Mouse (Mus musculus) liver, embryonic 15.5 days (tissue): ENCODE results near the gene Lrguk. TPM values are rescaled to one million over a fixed set of nuclear protein-coding genes. Genes with fewer than 3 reads are reported as not detected.

Experiments used
- ATAC-seq: fragments of 200-750 bp; cut with Nextera tagmentation; 2 replicates; pipeline ENCODE4 v1.8.0; 2017; ENCODE audit warnings: moderate number of reproducible peaks, mild to moderate bottlenecking, moderate library complexity; ENCODE audit not compliant: insufficient read depth
- H3K27ac ChIP-seq: fragments of 300-500 bp; sonication (generic); replicated peaks from 2 replicates; pipeline ENCODE4 v1.5.1; 2015; ENCODE audit warnings: mild to moderate bottlenecking, inconsistent platforms
- H3K27me3 ChIP-seq: fragments of 300-500 bp; sonication (generic); 2 replicates; pipeline ENCODE4 v1.6.1; 2015; ENCODE audit warnings: mild to moderate bottlenecking, inconsistent platforms
- H3K36me3 ChIP-seq: fragments of 300-500 bp; sonication (generic); replicated peaks from 2 replicates; pipeline ENCODE4 v1.6.1; 2015; ENCODE audit warnings: moderate library complexity, mild to moderate bottlenecking, inconsistent platforms
- H3K4me1 ChIP-seq: fragments of 300-500 bp; sonication (generic); replicated peaks from 2 replicates; pipeline ENCODE4 v1.6.1; 2015; ENCODE audit warnings: inconsistent platforms
- H3K4me2 ChIP-seq: fragments of 300-500 bp; sonication (generic); 2 replicates; pipeline ENCODE4 v1.6.1; 2015; ENCODE audit warnings: moderate library complexity, mild to moderate bottlenecking, inconsistent platforms
- H3K4me3 ChIP-seq: fragments of 300-500 bp; sonication (generic); replicated peaks from 2 replicates; pipeline ENCODE4 v1.5.1; 2015; ENCODE audit warnings: mild to moderate bottlenecking, inconsistent platforms
- H3K9ac ChIP-seq: fragments of 300-500 bp; sonication (generic); 2 replicates; pipeline ENCODE4 v1.6.1; 2015; ENCODE audit warnings: moderate library complexity, mild to moderate bottlenecking, inconsistent platforms
- H3K9me3 ChIP-seq: fragments of 300-500 bp; sonication (generic); replicated peaks from 2 replicates; pipeline ENCODE4 v1.6.1; 2016; ENCODE audit warnings: inconsistent platforms
- WGBS: fragments of 180-500 bp; shearing (Covaris S2); methylation state at CpG from one replicate; pipeline ENCODE4 v1.1.7; 2015; ENCODE audit warnings: mixed read lengths; ENCODE audit not compliant: insufficient replicate concordance; 5-methylcytosine and 5-hydroxymethylcytosine counted together
- polyA plus RNA-seq: library from polyadenylated mRNA; unstranded; fragments of >200 nt; fragmentation: Nextera tagmentation; extraction: Ambion mirVana; gene quantifications from 2 replicates; pipeline ENCODE4 v1.2.1, GENCODE M21; 2015

Gene Lrguk
- polyA plus RNA-seq, 1 experiment from 2014 or later, result 0.09 TPM

DNA sequence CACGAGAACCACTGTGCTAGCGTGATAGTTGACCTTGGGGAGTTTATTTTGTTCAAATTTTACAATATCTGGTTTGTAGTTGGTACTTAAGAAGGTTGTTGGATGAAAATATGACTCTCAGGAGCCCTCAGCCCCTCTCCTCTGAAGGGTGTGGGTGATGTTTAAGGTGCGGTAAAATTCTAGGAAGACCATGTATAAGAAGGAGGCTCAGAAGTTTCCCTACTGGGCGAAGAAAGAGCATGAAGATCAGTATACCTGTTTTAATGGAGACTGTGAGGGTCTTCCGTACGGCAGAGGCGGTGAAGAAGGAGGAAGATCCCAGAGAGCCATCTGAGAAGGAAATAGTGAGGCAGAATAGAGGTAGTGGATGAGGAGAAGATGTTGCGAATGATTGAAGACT lies 38.0 kb downstream of the Lrguk start:
- 72% methylated on average over 8 of the region's 8 CpGs for WGBS
- Histone ChIP-seq H3K27ac (no peak overlapping the region), H3K4me2 (no peak overlapping the region), H3K27me3 (no peaks in the 10 kb centered on the region), H3K36me3 (no peaks in the 10 kb centered on the region), H3K9me3 (no peaks in the 10 kb centered on the region), H3K4me3 (no peak overlapping the region), H3K9ac (no peak overlapping the region), H3K4me1 (no peaks in the 10 kb centered on the region)
- no peak for ATAC-seq

DNA sequence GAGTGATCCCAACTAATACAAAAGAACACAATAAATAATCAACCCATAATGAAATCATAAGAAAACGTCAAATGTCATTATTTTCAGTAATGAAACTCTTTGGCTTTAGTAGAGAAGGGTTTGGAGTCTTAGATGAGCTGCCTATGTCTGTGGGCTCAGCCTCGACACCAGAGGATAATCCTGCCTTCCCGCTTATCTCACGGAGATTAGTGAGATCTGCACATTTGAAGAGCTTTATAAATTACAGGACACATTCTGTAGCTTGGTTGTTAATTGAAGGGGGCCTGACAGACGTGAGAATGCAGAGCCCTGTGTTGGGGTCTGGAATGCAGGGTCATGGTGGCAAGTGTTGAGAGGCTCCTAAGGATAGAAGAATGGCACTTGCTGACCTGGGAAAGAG lies 42.7 kb downstream of the Lrguk start:
- no peak overlapping the region for H3K4me3 ChIP-seq
- H3K36me3 ChIP-seq, result no peaks in the 10 kb centered on the region
- no peak for ATAC-seq
- no peaks in the 10 kb centered on the region for H3K9me3 ChIP-seq
- 44% methylated on average over 5 of the region's 5 CpGs for WGBS
- H3K27me3 ChIP-seq, result no peaks in the 10 kb centered on the region
- no peak overlapping the region for H3K9ac ChIP-seq
- H3K4me2 ChIP-seq, result no peak overlapping the region
- H3K27ac ChIP-seq, result no peak overlapping the region
- no peaks in the 10 kb centered on the region for H3K4me1 ChIP-seq

DNA sequence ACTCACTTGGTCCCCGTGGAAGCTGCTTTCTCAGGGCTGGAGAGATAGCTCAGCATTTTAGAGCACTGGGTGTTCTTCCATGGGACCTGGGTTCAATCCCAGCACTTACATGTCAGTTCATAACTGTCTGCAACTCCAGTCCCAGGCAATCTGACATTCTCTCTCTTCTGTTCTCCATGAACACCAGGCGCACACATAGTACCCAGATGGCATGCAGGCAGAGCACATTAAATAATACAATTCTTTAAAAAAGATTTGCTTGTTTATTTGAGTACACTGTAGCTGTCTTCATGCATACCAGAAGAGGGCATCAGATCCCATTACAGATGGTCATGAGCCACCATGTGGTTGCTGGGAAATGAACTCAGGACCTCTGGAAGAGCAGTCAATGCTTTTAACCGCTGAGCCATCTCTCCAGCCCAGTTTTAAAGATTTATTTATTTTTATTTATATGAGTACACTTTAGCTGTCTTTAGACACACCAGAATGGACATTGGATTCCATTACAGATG lies 44.7 kb downstream of the Lrguk start:
- no peak overlapping the region for H3K4me3 ChIP-seq
- no peaks in the 10 kb centered on the region for H3K27me3 ChIP-seq
- H3K36me3 ChIP-seq, result no peaks in the 10 kb centered on the region
- no peak for ATAC-seq
- no peak overlapping the region for H3K27ac ChIP-seq
- WGBS, result 56% methylated on average over 3 of the region's 3 CpGs
- no peak overlapping the region for H3K9ac ChIP-seq
- no peaks in the 10 kb centered on the region for H3K4me1 ChIP-seq
- H3K9me3 ChIP-seq, result no peaks in the 10 kb centered on the region
- H3K4me2 ChIP-seq, result no peak overlapping the region

DNA sequence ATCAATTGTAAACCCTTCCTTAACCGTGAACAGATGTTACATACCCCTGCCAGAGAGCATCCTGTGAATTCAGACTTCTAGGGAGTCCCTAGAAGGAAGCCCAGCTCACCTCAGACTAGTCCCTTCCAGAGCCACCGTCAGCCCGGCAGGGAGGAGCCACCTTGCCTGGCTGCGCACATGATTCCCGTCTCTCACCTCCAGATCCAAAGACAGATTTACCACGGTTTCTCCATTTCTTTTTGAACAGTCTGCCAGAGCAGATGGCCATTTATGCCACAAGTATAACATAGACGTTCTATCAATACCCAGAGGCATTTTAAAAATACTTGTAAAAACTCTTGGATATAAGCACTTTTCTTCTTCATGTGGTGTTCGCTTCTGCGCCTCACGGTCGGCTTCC lies 46.3 kb downstream of the Lrguk start:
- Histone ChIP-seq H3K27ac (no peak overlapping the region), H3K27me3 (no peaks in the 10 kb centered on the region), H3K9ac (no peak overlapping the region), H3K4me1 (no peaks in the 10 kb centered on the region), H3K36me3 (no peaks in the 10 kb centered on the region), H3K4me3 (no peak overlapping the region), H3K9me3 (no peaks in the 10 kb centered on the region), H3K4me2 (no peak overlapping the region)
- ATAC-seq, result no peak
- WGBS, result 75% methylated on average over 11 of the region's 11 CpGs

DNA sequence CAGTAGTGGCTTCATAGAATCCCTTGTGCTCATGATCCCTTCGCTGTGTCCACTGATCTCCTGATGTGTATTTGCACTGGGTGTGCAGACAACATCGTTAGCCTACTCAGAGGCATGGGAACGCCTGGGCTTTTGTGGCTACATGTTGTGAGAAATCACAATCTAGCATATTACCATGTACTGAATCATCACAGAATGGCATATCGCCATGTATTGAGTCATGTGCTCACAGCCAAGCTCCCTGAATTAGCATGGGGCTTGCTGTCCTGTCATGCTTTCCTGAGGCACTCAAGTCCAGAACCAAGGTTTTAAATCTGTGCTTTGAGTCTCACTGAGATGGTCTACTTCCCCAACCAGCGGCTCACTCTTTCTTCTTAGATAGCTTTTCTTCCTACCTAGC lies 54.2 kb downstream of the Lrguk start:
- Histone ChIP-seq H3K9me3 (no peaks in the 10 kb centered on the region), H3K27ac (no peak overlapping the region), H3K36me3 (no peaks in the 10 kb centered on the region), H3K27me3 (no peaks in the 10 kb centered on the region), H3K4me2 (no peak overlapping the region), H3K9ac (no peak overlapping the region), H3K4me1 (no peaks in the 10 kb centered on the region), H3K4me3 (no peak overlapping the region)
- WGBS, result 70% methylated on average over 5 of the region's 5 CpGs
- ATAC-seq, result no peak

DNA sequence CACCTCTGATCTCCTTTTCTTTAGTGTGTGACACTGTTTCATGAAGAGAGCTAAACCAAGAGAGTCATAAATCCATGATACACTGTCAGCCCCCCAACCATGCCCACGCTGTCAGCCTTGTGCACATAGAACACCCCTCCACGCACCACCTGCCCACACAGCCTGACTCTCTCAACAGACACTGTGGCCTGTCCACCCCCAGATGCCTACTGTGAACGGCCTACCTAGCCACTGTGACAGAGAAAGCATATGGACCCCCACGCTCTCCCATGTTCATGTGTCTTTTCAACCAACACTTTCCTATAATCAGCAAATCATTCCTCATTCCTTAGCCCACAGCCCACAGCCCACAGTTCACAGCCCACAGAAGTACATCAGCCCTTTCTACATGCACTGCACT lies 58.5 kb downstream of the Lrguk start:
- Histone ChIP-seq H3K9ac (no peak overlapping the region), H3K36me3 (no peaks in the 10 kb centered on the region), H3K27me3 (no peaks in the 10 kb centered on the region), H3K9me3 (no peaks in the 10 kb centered on the region), H3K4me3 (no peak overlapping the region), H3K27ac (no peak overlapping the region), H3K4me1 (no peaks in the 10 kb centered on the region), H3K4me2 (no peak overlapping the region)
- WGBS, result 70% methylated on average over 4 of the region's 4 CpGs
- no peak for ATAC-seq

DNA sequence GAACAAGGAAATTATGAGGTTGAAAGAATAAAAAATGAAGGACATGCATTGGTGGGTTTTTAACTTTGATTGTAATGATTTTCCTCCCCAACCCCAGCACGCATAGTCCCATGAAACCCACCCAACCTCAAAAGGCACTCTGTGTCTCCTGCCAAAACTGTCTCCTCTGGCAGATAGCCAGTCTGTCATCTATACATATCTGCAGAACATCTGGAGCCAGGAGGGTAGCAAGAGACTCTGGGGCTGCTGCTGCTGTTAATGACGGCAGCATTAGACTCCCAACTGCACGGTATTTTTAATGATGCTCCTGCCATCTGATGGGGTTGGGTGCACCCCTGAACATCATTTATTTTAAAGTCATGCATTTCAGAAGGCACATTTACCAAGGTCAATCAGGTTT lies 59.7 kb downstream of the Lrguk start:
- Histone ChIP-seq H3K4me2 (no peak overlapping the region), H3K36me3 (no peaks in the 10 kb centered on the region), H3K4me3 (no peak overlapping the region), H3K27ac (no peak overlapping the region), H3K4me1 (no peaks in the 10 kb centered on the region), H3K27me3 (no peaks in the 10 kb centered on the region), H3K9ac (no peak overlapping the region), H3K9me3 (no peaks in the 10 kb centered on the region)
- WGBS, result 69% methylated on average over 3 of the region's 3 CpGs
- no peak for ATAC-seq

DNA sequence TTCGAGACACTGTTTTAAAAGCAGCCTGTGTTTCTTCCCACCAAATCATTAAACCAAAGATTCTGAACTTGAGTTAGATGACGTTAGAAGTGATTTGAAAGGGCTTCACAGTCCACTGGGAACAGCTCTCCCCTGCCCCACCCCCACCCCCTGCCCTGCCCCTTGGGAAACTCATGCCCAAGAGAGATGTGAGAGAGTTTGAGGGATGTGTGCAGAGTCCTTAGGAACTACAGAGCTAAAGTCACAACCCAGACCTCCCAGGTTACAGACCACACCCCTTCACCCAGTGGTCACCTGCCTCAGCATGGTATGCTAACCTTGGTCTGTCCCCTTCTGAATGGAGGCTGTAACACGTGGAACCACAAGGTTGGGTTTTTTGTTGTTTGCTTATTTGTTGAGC lies 62.3 kb downstream of the Lrguk start:
- H3K4me1 ChIP-seq, result no peaks in the 10 kb centered on the region
- H3K9me3 ChIP-seq, result no peaks in the 10 kb centered on the region
- no peaks in the 10 kb centered on the region for H3K27me3 ChIP-seq
- ATAC-seq, result no peak
- H3K9ac ChIP-seq, result no peak overlapping the region
- 48% methylated on average over 3 of the region's 3 CpGs for WGBS
- no peak overlapping the region for H3K4me3 ChIP-seq
- no peaks in the 10 kb centered on the region for H3K36me3 ChIP-seq
- H3K4me2 ChIP-seq, result no peak overlapping the region
- no peak overlapping the region for H3K27ac ChIP-seq

DNA sequence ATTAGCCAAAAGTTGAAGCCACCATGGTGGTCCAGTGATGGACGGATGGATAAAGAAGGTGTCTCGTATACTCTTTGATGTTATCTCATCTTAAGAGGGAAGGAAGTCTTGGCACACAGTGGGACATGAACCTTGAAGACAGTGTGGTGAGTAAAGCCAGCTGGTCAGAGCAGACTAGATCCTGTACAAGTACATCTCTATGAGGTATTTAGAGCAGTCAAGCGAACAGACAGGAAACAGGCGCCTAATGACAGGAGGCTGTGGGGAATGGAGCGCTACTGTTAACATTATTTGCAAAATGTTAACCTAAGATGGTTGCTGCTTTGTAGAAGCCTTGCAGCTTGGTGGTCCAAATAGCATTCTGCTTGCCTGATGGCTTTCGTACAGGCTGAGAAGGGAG lies 67.0 kb downstream of the Lrguk start:
- H3K27ac ChIP-seq, result no peak overlapping the region
- 64% methylated on average over 6 of the region's 6 CpGs for WGBS
- no peaks in the 10 kb centered on the region for H3K27me3 ChIP-seq
- no peaks in the 10 kb centered on the region for H3K36me3 ChIP-seq
- no peaks in the 10 kb centered on the region for H3K9me3 ChIP-seq
- no peaks in the 10 kb centered on the region for H3K4me1 ChIP-seq
- no peak overlapping the region for H3K4me2 ChIP-seq
- H3K9ac ChIP-seq, result no peak overlapping the region
- ATAC-seq, result no peak
- no peak overlapping the region for H3K4me3 ChIP-seq

DNA sequence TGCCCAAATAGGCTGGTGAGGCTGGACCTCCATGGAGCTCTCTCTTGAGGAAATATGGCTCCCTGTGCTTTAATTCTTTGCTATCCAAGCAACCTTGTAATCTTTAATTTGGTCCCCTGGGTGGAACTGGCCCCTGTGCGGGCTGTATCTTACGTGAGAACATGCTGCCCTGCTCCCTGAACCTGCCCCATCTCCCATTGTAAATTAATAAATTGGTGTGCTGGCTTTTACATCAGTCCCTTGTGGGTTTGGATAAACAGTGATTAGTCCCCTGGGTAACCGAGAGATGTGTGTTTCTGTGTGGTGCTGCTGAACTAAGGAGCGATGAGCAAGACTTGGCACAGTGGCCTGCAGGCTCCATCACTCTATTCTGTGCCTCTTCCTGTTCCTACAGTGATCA lies 67.7 kb downstream of the Lrguk start:
- Histone ChIP-seq H3K27me3 (no peaks in the 10 kb centered on the region), H3K4me3 (no peak overlapping the region), H3K9ac (no peak overlapping the region), H3K4me1 (no peaks in the 10 kb centered on the region), H3K4me2 (no peak overlapping the region), H3K9me3 (no peaks in the 10 kb centered on the region), H3K27ac (no peak overlapping the region), H3K36me3 (no peaks in the 10 kb centered on the region)
- 75% methylated on average over 4 of the region's 4 CpGs for WGBS
- ATAC-seq, result no peak

DNA sequence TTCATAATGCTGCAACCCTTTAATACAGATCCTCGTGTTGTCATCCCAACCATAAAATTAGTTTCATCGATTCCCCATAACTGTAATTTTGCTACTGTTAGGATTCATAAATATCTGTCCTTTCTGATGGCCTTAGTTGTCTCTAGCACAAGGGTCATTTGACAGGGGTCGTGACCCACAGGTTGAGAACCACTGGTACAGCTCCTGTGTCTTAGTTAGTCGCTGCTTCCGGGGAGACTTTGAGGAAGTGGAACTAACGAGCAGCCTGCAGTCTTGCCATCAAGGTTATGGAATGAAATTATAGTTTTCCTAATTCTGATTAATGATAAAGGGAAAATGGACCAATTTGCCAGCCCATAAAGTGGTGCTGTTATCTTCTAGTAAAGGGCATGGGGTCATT lies 70.5 kb downstream of the Lrguk start:
- 66% methylated on average over 6 of the region's 6 CpGs for WGBS
- no peak overlapping the region for H3K4me2 ChIP-seq
- H3K27me3 ChIP-seq, result no peaks in the 10 kb centered on the region
- no peak overlapping the region for H3K27ac ChIP-seq
- H3K4me3 ChIP-seq, result no peak overlapping the region
- H3K9ac ChIP-seq, result no peak overlapping the region
- no peaks in the 10 kb centered on the region for H3K9me3 ChIP-seq
- no peaks in the 10 kb centered on the region for H3K4me1 ChIP-seq
- no peak for ATAC-seq
- no peaks in the 10 kb centered on the region for H3K36me3 ChIP-seq

DNA sequence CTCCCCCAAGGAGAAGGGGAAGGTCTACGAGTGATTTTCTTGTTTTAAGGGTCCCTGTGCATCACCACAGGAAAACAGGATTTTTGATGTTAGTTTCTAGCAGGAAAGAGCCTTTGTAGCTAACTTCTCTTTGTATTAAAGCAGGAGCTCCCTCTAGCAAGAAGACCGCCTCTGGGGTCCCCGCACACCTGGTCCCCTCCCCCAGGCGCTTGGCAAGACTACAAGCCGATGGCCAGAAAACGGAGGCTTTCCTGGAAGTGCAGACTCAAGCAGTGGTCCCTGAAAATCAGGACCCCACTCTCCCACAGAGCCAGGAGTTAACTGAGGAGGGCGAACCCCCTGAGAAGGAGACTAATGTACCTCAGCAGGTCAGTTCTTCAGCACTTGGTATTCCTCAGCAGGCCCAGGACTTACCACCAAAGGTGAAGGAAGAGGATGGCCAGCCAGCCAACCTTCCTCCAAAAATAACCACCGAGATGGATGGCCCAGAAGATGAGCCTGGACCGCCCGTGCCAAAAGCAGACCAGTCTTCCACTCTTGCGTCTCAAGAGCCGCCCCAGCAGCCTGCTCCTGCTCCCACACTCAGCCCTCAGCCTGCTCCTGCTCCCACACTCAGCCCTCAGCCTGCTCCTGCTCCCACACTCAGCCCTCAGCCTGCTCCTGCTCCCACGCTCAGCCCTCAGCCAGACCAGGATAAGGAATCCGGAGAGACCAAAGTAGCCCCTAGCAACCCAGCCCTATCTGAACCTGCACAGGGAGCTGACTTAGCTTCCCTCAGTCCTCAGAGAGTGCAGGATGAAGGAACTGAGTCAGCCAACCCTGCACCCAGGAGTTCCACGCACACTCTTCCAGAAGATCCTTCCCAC lies 72.5 kb downstream of the Lrguk start:
- no peak for ATAC-seq
- WGBS, result 76% methylated on average over 15 of the region's 15 CpGs

More for the DNA sequence above, 72.5 kb downstream of the Lrguk start:
- Histone ChIP-seq H3K27me3 (no peaks in the 10 kb centered on the region), H3K4me1 (no peaks in the 10 kb centered on the region), H3K4me2 (no peak overlapping the region), H3K9ac (no peak overlapping the region), H3K9me3 (no peaks in the 10 kb centered on the region), H3K27ac (no peak overlapping the region), H3K36me3 (no peaks in the 10 kb centered on the region), H3K4me3 (no peak overlapping the region)
